In the genomic region with DNA sequence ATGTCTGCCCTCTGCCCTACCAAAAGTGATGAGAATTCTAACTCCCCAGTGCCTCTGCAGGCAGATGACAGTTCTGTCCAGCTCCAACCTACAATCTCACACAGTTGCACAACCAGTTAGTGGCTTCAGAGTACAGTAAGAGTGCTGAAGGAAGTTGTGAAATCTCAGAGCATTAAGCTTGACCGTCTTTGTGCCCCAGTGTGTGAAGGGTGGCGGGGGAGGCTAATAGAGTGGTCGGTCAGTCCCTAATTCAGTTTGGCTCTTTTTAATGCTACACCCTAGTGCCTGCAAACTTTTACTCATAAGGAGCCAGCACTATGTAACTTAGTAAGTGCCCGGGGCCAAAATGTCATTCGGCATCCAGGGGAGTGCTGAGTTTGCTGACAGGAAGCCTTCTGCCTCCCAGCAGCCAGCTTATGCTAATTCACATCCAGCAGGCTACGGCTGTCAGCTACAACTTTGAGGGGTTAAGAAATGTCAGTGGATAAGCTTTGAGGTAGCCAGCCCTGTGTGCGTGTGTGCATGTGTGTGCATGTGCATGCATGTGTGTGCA, we compare ENCODE assay signal across 8 mouse cellular contexts. TPM values are rescaled to one million over a fixed set of nuclear protein-coding genes. Genes with fewer than 3 reads are reported as not detected.
A peak's percentile ranks its signal among the peaks of the same experiment; 100 is the strongest.
DNase-seq lines count a peak whose midpoint lies in the region; ATAC-seq lines count a peak whose summit lies in the region.

No protein-coding gene starts in this region.

- ATAC-seq in midbrain, embryonic 12.5 days (ENCODE audit: low FRiP score, low read depth) = 0 out of 2 replicates have a peak, but pooled peaks have one; percentile 52
- ATAC-seq in midbrain, embryonic 15.5 days (replicated peaks) = no peak
- no peak for ATAC-seq in limb, embryonic 11.5 days (ENCODE audit: insufficient number of reproducible peaks, low FRiP score, low TSS enrichment, low read depth)
- ATAC-seq in stomach, embryonic 14.5 days (ENCODE audit: insufficient number of reproducible peaks, insufficient read depth, low FRiP score, low read depth) = no peak
- ATAC-seq in hindbrain, embryonic 16.5 days = no peak; the same call in 1 of the 2 replicates

- WGBS in midbrain, embryonic 12.5 days = 18% methylated on average over 7 of the region's 7 CpGs
- 19% methylated on average over 7 of the region's 7 CpGs for WGBS in midbrain, embryonic 15.5 days
- WGBS in limb, embryonic 11.5 days = 20% methylated on average over 7 of the region's 7 CpGs
- WGBS in stomach, embryonic 14.5 days = 31% methylated on average over 7 of the region's 7 CpGs
- 35% methylated on average over 7 of the region's 7 CpGs for WGBS in hindbrain, embryonic 16.5 days

- DNase-seq in gonadal fat pad, adult 2 months (ENCODE audit: low read depth) = peak; percentile 85
- peak; percentile 44 for DNase-seq in limb, embryonic 11.5 days (ENCODE audit: low spot score)
- no peak for DNase-seq in cerebellum, postnatal 25 days
- DNase-seq in right cerebral cortex, postnatal 36 days (ENCODE audit: low spot score in 2 of 2) = no peak

- no peak overlapping the region for H3K4me3 ChIP-seq in midbrain, embryonic 12.5 days
- no peak overlapping the region for H3K4me3 ChIP-seq in midbrain, embryonic 15.5 days
- no peak overlapping the region for H3K4me3 ChIP-seq in limb, embryonic 11.5 days (ENCODE audit: low read depth, low read length)
- H3K4me3 ChIP-seq in stomach, embryonic 14.5 days (ENCODE audit: low read depth, low read length) = no peak overlapping the region
- H3K4me3 ChIP-seq in hindbrain, embryonic 16.5 days (ENCODE audit: low read length) = no peak overlapping the region

- H3K27ac ChIP-seq in midbrain, embryonic 12.5 days (replicated peaks) = 0 out of 2 replicates have a peak overlapping the region, but pooled peaks have one; percentile 11
- H3K27ac ChIP-seq in midbrain, embryonic 15.5 days = no peak overlapping the region
- no peak overlapping the region for H3K27ac ChIP-seq in limb, embryonic 11.5 days (replicated peaks; ENCODE audit: low read depth, low read length)
- H3K27ac ChIP-seq in stomach, embryonic 14.5 days (ENCODE audit: low read length) = peak overlapping the region; percentile 55; the same call in 1 of the 2 replicates
- H3K27ac ChIP-seq in hindbrain, embryonic 16.5 days (ENCODE audit: low read depth, low read length) = no peak overlapping the region

- H3K36me3 ChIP-seq in midbrain, embryonic 12.5 days = no peaks in the 10 kb centered on the region
- no peaks in the 10 kb centered on the region for H3K36me3 ChIP-seq in midbrain, embryonic 15.5 days (replicated peaks)
- H3K36me3 ChIP-seq in limb, embryonic 11.5 days (ENCODE audit: control insufficient read depth, insufficient read depth, low read length) = no peaks in the 10 kb centered on the region
- H3K36me3 ChIP-seq in stomach, embryonic 14.5 days (ENCODE audit: control insufficient read depth, insufficient read depth, low read length) = no peaks in the 10 kb centered on the region
- H3K36me3 ChIP-seq in hindbrain, embryonic 16.5 days (ENCODE audit: control insufficient read depth, insufficient read depth, low read length) = no peaks in the 10 kb centered on the region

- no peaks in the 10 kb centered on the region for H3K27me3 ChIP-seq in midbrain, embryonic 12.5 days
- H3K27me3 ChIP-seq in midbrain, embryonic 15.5 days (replicated peaks) = no peaks in the 10 kb centered on the region
- H3K27me3 ChIP-seq in limb, embryonic 11.5 days (ENCODE audit: control insufficient read depth, insufficient read depth, low read length) = no peaks in the 10 kb centered on the region
- no peaks in the 10 kb centered on the region for H3K27me3 ChIP-seq in stomach, embryonic 14.5 days (ENCODE audit: control insufficient read depth, insufficient read depth, low read length)
- no peaks in the 10 kb centered on the region for H3K27me3 ChIP-seq in hindbrain, embryonic 16.5 days (replicated peaks; ENCODE audit: control insufficient read depth, insufficient read depth, low read length)

- H3K9ac ChIP-seq in midbrain, embryonic 12.5 days (replicated peaks) = no peak overlapping the region
- no peak overlapping the region for H3K9ac ChIP-seq in midbrain, embryonic 15.5 days
- no peak overlapping the region for H3K9ac ChIP-seq in limb, embryonic 11.5 days (ENCODE audit: low read length)
- H3K9ac ChIP-seq in stomach, embryonic 14.5 days (replicated peaks; ENCODE audit: low read depth, low read length) = no peak overlapping the region
- H3K9ac ChIP-seq in hindbrain, embryonic 16.5 days (ENCODE audit: low read depth, low read length) = no peak overlapping the region

- no peaks in the 10 kb centered on the region for H3K9me3 ChIP-seq in midbrain, embryonic 12.5 days
- no peaks in the 10 kb centered on the region for H3K9me3 ChIP-seq in midbrain, embryonic 15.5 days
- H3K9me3 ChIP-seq in limb, embryonic 11.5 days (ENCODE audit: control insufficient read depth, low read length) = no peaks in the 10 kb centered on the region
- H3K9me3 ChIP-seq in stomach, embryonic 14.5 days (ENCODE audit: control insufficient read depth, low read depth, low read length) = no peaks in the 10 kb centered on the region
- H3K9me3 ChIP-seq in hindbrain, embryonic 16.5 days (ENCODE audit: control insufficient read depth, low read length) = no peaks in the 10 kb centered on the region

- H3K4me2 ChIP-seq in midbrain, embryonic 12.5 days (replicated peaks) = no peak overlapping the region
- no peak overlapping the region for H3K4me2 ChIP-seq in midbrain, embryonic 15.5 days
- no peak overlapping the region for H3K4me2 ChIP-seq in limb, embryonic 11.5 days (ENCODE audit: low read depth, severe bottlenecking)
- no peak overlapping the region for H3K4me2 ChIP-seq in stomach, embryonic 14.5 days (replicated peaks; ENCODE audit: low read depth, low read length)
- H3K4me2 ChIP-seq in hindbrain, embryonic 16.5 days (ENCODE audit: low read length) = no peak overlapping the region

- peaks cover 4% of the 10 kb centered on the region; the same call in 1 of the 2 replicates for H3K4me1 ChIP-seq in midbrain, embryonic 12.5 days
- peaks cover 5% of the 10 kb centered on the region for H3K4me1 ChIP-seq in midbrain, embryonic 15.5 days
- peaks cover 3% of the 10 kb centered on the region; the same call in 1 of the 2 replicates for H3K4me1 ChIP-seq in limb, embryonic 11.5 days (ENCODE audit: control insufficient read depth, insufficient read depth, low read length)
- H3K4me1 ChIP-seq in stomach, embryonic 14.5 days (ENCODE audit: control insufficient read depth, insufficient read depth, low read length) = peaks cover 12% of the 10 kb centered on the region; the same call in 1 of the 2 replicates
- no peaks in the 10 kb centered on the region for H3K4me1 ChIP-seq in hindbrain, embryonic 16.5 days (ENCODE audit: control insufficient read depth, insufficient read depth, low read depth, low read length)

RNA-seq across cellular contexts. Expression of a gene that starts 13.5 kb away (rescaled TPM):
- 167 and 228 TPM in 2 replicates for polyA plus RNA-seq in midbrain, embryonic 12.5 days (2016; fragmentation: Nextera tagmentation; extraction: Ambion mirVana)
- polyA plus RNA-seq in midbrain, embryonic 15.5 days (2015; fragmentation: Nextera tagmentation; extraction: Ambion mirVana) = 123 and 142 TPM in 2 replicates
- polyA plus RNA-seq in gonadal fat pad, adult 2 months (2012; rRNA removed) = 884 and 1,391 TPM in 2 replicates
- polyA plus RNA-seq in limb, embryonic 11.5 days (2014; fragmentation: Nextera tagmentation; extraction: Ambion mirVana) = 146 and 153 TPM in 2 replicates
- 902 and 935 TPM in 2 replicates for polyA plus RNA-seq in stomach, embryonic 14.5 days (2014; fragmentation: Nextera tagmentation; extraction: Ambion mirVana)
- polyA plus RNA-seq in hindbrain, embryonic 16.5 days (2015; fragmentation: Nextera tagmentation; extraction: Ambion mirVana) = 153 and 199 TPM in 2 replicates

RNA-seq across cellular contexts. Expression of a gene that starts 42.2 kb away (rescaled TPM):
- polyA plus RNA-seq in midbrain, embryonic 12.5 days (2016; fragmentation: Nextera tagmentation; extraction: Ambion mirVana) = 18.5 and 20.0 TPM in 2 replicates
- 9.0 and 11.0 TPM in 2 replicates for polyA plus RNA-seq in midbrain, embryonic 15.5 days (2015; fragmentation: Nextera tagmentation; extraction: Ambion mirVana)
- polyA plus RNA-seq in gonadal fat pad, adult 2 months (2012; rRNA removed) = 4.0 and 4.6 TPM in 2 replicates
- 26.3 and 29.4 TPM in 2 replicates for polyA plus RNA-seq in limb, embryonic 11.5 days (2014; fragmentation: Nextera tagmentation; extraction: Ambion mirVana)
- polyA plus RNA-seq in stomach, embryonic 14.5 days (2014; fragmentation: Nextera tagmentation; extraction: Ambion mirVana) = 20.3 and 24.0 TPM in 2 replicates
- polyA plus RNA-seq in hindbrain, embryonic 16.5 days (2015; fragmentation: Nextera tagmentation; extraction: Ambion mirVana) = 8.3 and 9.4 TPM in 2 replicates

Comparison
In these comparisons a context has a peak if more than half of its experiments do, and no peak if none do; other contexts are left out.
1. H3K27ac ChIP-seq: peak in midbrain, embryonic 12.5 days (single experiment) and stomach, embryonic 14.5 days (single experiment); none in midbrain, embryonic 15.5 days (single experiment), limb, embryonic 11.5 days (single experiment) and hindbrain, embryonic 16.5 days (single experiment).
2. DNase-seq: peak in gonadal fat pad, adult 2 months (single experiment) and limb, embryonic 11.5 days (single experiment); none in cerebellum, postnatal 25 days (0 of 2) and right cerebral cortex, postnatal 36 days (0 of 2).